Mouse (Mus musculus): ENCODE data around the gene Prkrip1. TPM values are rescaled to one million over a fixed set of nuclear protein-coding genes. Genes with fewer than 3 reads are reported as not detected.

Prkrip1 gene
- polyA plus RNA-seq, 1 experiment: 48.3 TPM

- peak overlapping the region; percentile 85 for H3K9ac ChIP-seq (ENCODE audit: low read depth, poor library complexity, severe bottlenecking)
- H3K4me3 ChIP-seq (ENCODE audit: low read depth, low read length): peak overlapping the region; percentile 80
- H3K27me3 ChIP-seq (ENCODE audit: control insufficient read depth, insufficient read depth, low read length, poor library complexity, severe bottlenecking): no peaks in the 10 kb centered on the region
- H3K4me1 ChIP-seq (ENCODE audit: control insufficient read depth, insufficient read depth, low read length): no peaks in the 10 kb centered on the region
- TF ChIP-seq EP300 (IDR thresholded peaks at IDR 0.05; ENCODE audit: insufficient read depth, low read depth, low read length) (no peak), CTCF (IDR thresholded peaks at IDR 0.05; ENCODE audit: low read depth, low read length) (no peak), POLR2A (IDR thresholded peaks at IDR 0.05; ENCODE audit: insufficient read depth, low read length) (no peak)
- H3K27ac ChIP-seq (ENCODE audit: insufficient read depth, low read length): no peak overlapping the region
- H3K36me3 ChIP-seq (ENCODE audit: control insufficient read depth, insufficient read depth, low read length, poor library complexity, severe bottlenecking): no peaks in the 10 kb centered on the region
- no peaks in the 10 kb centered on the region for H3K9me3 ChIP-seq (replicated peaks; ENCODE audit: control insufficient read depth, insufficient read depth, low read length, poor library complexity, severe bottlenecking)
Measured at GRCm38 (mm10) chr5:136243851-136244761, 45.3 kb upstream of the Prkrip1 start.

GRCm38 (mm10) chr5:136241161-136241560 lies 42.4 kb upstream of the Prkrip1 start:
- no peak overlapping the region for H3K27ac ChIP-seq (ENCODE audit: insufficient read depth, low read length)
- no peaks in the 10 kb centered on the region for H3K27me3 ChIP-seq (ENCODE audit: control insufficient read depth, insufficient read depth, low read length, poor library complexity, severe bottlenecking)
- no peak overlapping the region for H3K4me3 ChIP-seq (ENCODE audit: low read depth, low read length)
- no peak overlapping the region for H3K9ac ChIP-seq (ENCODE audit: low read depth, poor library complexity, severe bottlenecking)
- TF ChIP-seq CTCF (IDR thresholded peaks at IDR 0.05; ENCODE audit: low read depth, low read length) (no peak), EP300 (IDR thresholded peaks at IDR 0.05; ENCODE audit: insufficient read depth, low read depth, low read length) (no peak)
- no peaks in the 10 kb centered on the region for H3K36me3 ChIP-seq (ENCODE audit: control insufficient read depth, insufficient read depth, low read length, poor library complexity, severe bottlenecking)
- no peaks in the 10 kb centered on the region for H3K9me3 ChIP-seq (replicated peaks; ENCODE audit: control insufficient read depth, insufficient read depth, low read length, poor library complexity, severe bottlenecking)
- peaks cover 2% of the 10 kb centered on the region for H3K4me1 ChIP-seq (ENCODE audit: control insufficient read depth, insufficient read depth, low read length)

- peaks cover 2% of the 10 kb centered on the region for H3K4me1 ChIP-seq (ENCODE audit: control insufficient read depth, insufficient read depth, low read length)
- H3K9me3 ChIP-seq (replicated peaks; ENCODE audit: control insufficient read depth, insufficient read depth, low read length, poor library complexity, severe bottlenecking): no peaks in the 10 kb centered on the region
- TF ChIP-seq EP300 (IDR thresholded peaks at IDR 0.05; ENCODE audit: insufficient read depth, low read depth, low read length): no peak
- no peak for TF ChIP-seq CTCF (IDR thresholded peaks at IDR 0.05; ENCODE audit: low read depth, low read length)
- TF ChIP-seq POLR2A (IDR thresholded peaks at IDR 0.05; ENCODE audit: insufficient read depth, low read length): no peak
- H3K27ac ChIP-seq (ENCODE audit: insufficient read depth, low read length): no peak overlapping the region
- H3K27me3 ChIP-seq (ENCODE audit: control insufficient read depth, insufficient read depth, low read length, poor library complexity, severe bottlenecking): no peaks in the 10 kb centered on the region
- no peak overlapping the region for H3K9ac ChIP-seq (ENCODE audit: low read depth, poor library complexity, severe bottlenecking)
- no peak overlapping the region for H3K4me3 ChIP-seq (ENCODE audit: low read depth, low read length)
- no peaks in the 10 kb centered on the region for H3K36me3 ChIP-seq (ENCODE audit: control insufficient read depth, insufficient read depth, low read length, poor library complexity, severe bottlenecking)
Measured at GRCm38 (mm10) chr5:136240381-136240780, 41.6 kb upstream of the Prkrip1 start.

GRCm38 (mm10) chr5:136237607-136238006 lies 38.8 kb upstream of the Prkrip1 start:
- H3K4me1 ChIP-seq (ENCODE audit: control insufficient read depth, insufficient read depth, low read length): peaks cover 2% of the 10 kb centered on the region
- H3K4me3 ChIP-seq (ENCODE audit: low read depth, low read length): peak overlapping the region; percentile 31; the same call in 1 of the 2 replicates
- no peaks in the 10 kb centered on the region for H3K27me3 ChIP-seq (ENCODE audit: control insufficient read depth, insufficient read depth, low read length, poor library complexity, severe bottlenecking)
- no peaks in the 10 kb centered on the region for H3K9me3 ChIP-seq (replicated peaks; ENCODE audit: control insufficient read depth, insufficient read depth, low read length, poor library complexity, severe bottlenecking)
- TF ChIP-seq CTCF (IDR thresholded peaks at IDR 0.05; ENCODE audit: low read depth, low read length) (no peak), EP300 (IDR thresholded peaks at IDR 0.05; ENCODE audit: insufficient read depth, low read depth, low read length) (no peak), POLR2A (IDR thresholded peaks at IDR 0.05; ENCODE audit: insufficient read depth, low read length) (no peak)
- no peak overlapping the region for H3K27ac ChIP-seq (ENCODE audit: insufficient read depth, low read length)
- no peaks in the 10 kb centered on the region for H3K36me3 ChIP-seq (ENCODE audit: control insufficient read depth, insufficient read depth, low read length, poor library complexity, severe bottlenecking)
- H3K9ac ChIP-seq (ENCODE audit: low read depth, poor library complexity, severe bottlenecking): no peak overlapping the region; the same call in 1 of the 2 replicates

- no peak for TF ChIP-seq EP300 (IDR thresholded peaks at IDR 0.05; ENCODE audit: insufficient read depth, low read depth, low read length)
- no peak for TF ChIP-seq CTCF (IDR thresholded peaks at IDR 0.05; ENCODE audit: low read depth, low read length)
- no peak for TF ChIP-seq POLR2A (IDR thresholded peaks at IDR 0.05; ENCODE audit: insufficient read depth, low read length)
- Histone ChIP-seq H3K4me1 (ENCODE audit: control insufficient read depth, insufficient read depth, low read length) (peaks cover 2% of the 10 kb centered on the region), H3K9ac (ENCODE audit: low read depth, poor library complexity, severe bottlenecking) (no peak overlapping the region), H3K27ac (ENCODE audit: insufficient read depth, low read length) (no peak overlapping the region), H3K27me3 (ENCODE audit: control insufficient read depth, insufficient read depth, low read length, poor library complexity, severe bottlenecking) (no peaks in the 10 kb centered on the region), H3K9me3 (replicated peaks; ENCODE audit: control insufficient read depth, insufficient read depth, low read length, poor library complexity, severe bottlenecking) (no peaks in the 10 kb centered on the region), H3K4me3 (ENCODE audit: low read depth, low read length) (no peak overlapping the region), H3K36me3 (ENCODE audit: control insufficient read depth, insufficient read depth, low read length, poor library complexity, severe bottlenecking) (no peaks in the 10 kb centered on the region)
Measured at GRCm38 (mm10) chr5:136236611-136237010, 37.8 kb upstream of the Prkrip1 start.

- Histone ChIP-seq H3K9me3 (replicated peaks; ENCODE audit: control insufficient read depth, insufficient read depth, low read length, poor library complexity, severe bottlenecking) (no peaks in the 10 kb centered on the region), H3K27ac (ENCODE audit: insufficient read depth, low read length) (no peak overlapping the region), H3K36me3 (ENCODE audit: control insufficient read depth, insufficient read depth, low read length, poor library complexity, severe bottlenecking) (no peaks in the 10 kb centered on the region), H3K9ac (ENCODE audit: low read depth, poor library complexity, severe bottlenecking) (no peak overlapping the region), H3K4me3 (ENCODE audit: low read depth, low read length) (no peak overlapping the region), H3K27me3 (ENCODE audit: control insufficient read depth, insufficient read depth, low read length, poor library complexity, severe bottlenecking) (no peaks in the 10 kb centered on the region), H3K4me1 (ENCODE audit: control insufficient read depth, insufficient read depth, low read length) (no peaks in the 10 kb centered on the region)
- TF ChIP-seq CTCF (IDR thresholded peaks at IDR 0.05; ENCODE audit: low read depth, low read length) (no peak), EP300 (IDR thresholded peaks at IDR 0.05; ENCODE audit: insufficient read depth, low read depth, low read length) (no peak), POLR2A (IDR thresholded peaks at IDR 0.05; ENCODE audit: insufficient read depth, low read length) (no peak)
Measured at GRCm38 (mm10) chr5:136230348-136231035, 31.7 kb upstream of the Prkrip1 start.

Data from ES-Bruce4 (cell line).